Mouse (Mus musculus) hindbrain, embryonic 12.5 days (tissue): ENCODE data around the gene Rps6ka3. TPM values are rescaled to one million over a fixed set of nuclear protein-coding genes. Genes with fewer than 3 reads are reported as not detected.

Experiments used
- ATAC-seq: fragments of 200-750 bp; cut with Nextera tagmentation; 2 replicates; pipeline ENCODE4 v1.8.0; 2017; ENCODE audit warnings: moderate TSS enrichment; ENCODE audit not compliant: low FRiP score
- H3K27ac ChIP-seq: fragments of 300-500 bp; sonication (generic); 2 replicates; pipeline ENCODE4 v1.5.1; 2016; ENCODE audit warnings: mild to moderate bottlenecking
- H3K27me3 ChIP-seq: fragments of 300-500 bp; sonication (generic); 2 replicates; pipeline ENCODE4 v1.6.1; 2016; ENCODE audit warnings: mild to moderate bottlenecking
- H3K36me3 ChIP-seq: fragments of 300-500 bp; sonication (generic); 2 replicates; pipeline ENCODE4 v1.6.1; 2016; ENCODE audit warnings: mild to moderate bottlenecking
- H3K4me1 ChIP-seq: fragments of 300-500 bp; sonication (generic); 2 replicates; pipeline ENCODE4 v1.6.1; 2016
- H3K4me2 ChIP-seq: fragments of 300-500 bp; sonication (generic); replicated peaks from 2 replicates; pipeline ENCODE4 v1.6.1; 2016; ENCODE audit warnings: mild to moderate bottlenecking
- H3K4me3 ChIP-seq: fragments of 300-500 bp; sonication (generic); 2 replicates; pipeline ENCODE4 v1.5.1; 2016; ENCODE audit warnings: mild to moderate bottlenecking
- H3K9ac ChIP-seq: fragments of 300-500 bp; sonication (generic); 2 replicates; pipeline ENCODE4 v1.6.1; 2016; ENCODE audit warnings: mild to moderate bottlenecking, moderate library complexity
- H3K9me3 ChIP-seq: fragments of 300-500 bp; sonication (generic); replicated peaks from 2 replicates; pipeline ENCODE4 v1.6.1; 2016; ENCODE audit warnings: mild to moderate bottlenecking
- WGBS: fragments of 180-500 bp; shearing (Covaris S2); methylation state at CpG from one replicate; pipeline ENCODE4 v1.1.7; 2016; 5-methylcytosine and 5-hydroxymethylcytosine counted together
- polyA plus RNA-seq: library from polyadenylated mRNA; unstranded; fragments of >200 nt; fragmentation: Nextera tagmentation; extraction: Ambion mirVana; gene quantifications from 2 replicates; pipeline ENCODE4 v1.2.1, GENCODE M21; 2016

The Rps6ka3 gene
- polyA plus RNA-seq, 1 experiment from 2014 or later: 5.2 TPM

- Histone ChIP-seq H3K9me3 (no peaks in the 10 kb centered on the region), H3K36me3 (no peaks in the 10 kb centered on the region), H3K27me3 (0 out of 2 replicates have a peak, but pooled peaks cover 10% of the 10 kb centered on the region), H3K4me2 (peak overlapping the region; percentile 60), H3K27ac (peak overlapping the region; percentile 93), H3K4me3 (peak overlapping the region; percentile 58), H3K4me1 (0 out of 2 replicates have a peak, but pooled peaks cover 3% of the 10 kb centered on the region), H3K9ac (peak overlapping the region; percentile 77)
- peak; percentile 98 for ATAC-seq
- WGBS: 19% methylated on average over 35 of the region's 71 CpGs
These were observed 45.2 kb downstream of the Rps6ka3 start for GRCm38 (mm10) chrX:159255123-159255978.

DNA sequence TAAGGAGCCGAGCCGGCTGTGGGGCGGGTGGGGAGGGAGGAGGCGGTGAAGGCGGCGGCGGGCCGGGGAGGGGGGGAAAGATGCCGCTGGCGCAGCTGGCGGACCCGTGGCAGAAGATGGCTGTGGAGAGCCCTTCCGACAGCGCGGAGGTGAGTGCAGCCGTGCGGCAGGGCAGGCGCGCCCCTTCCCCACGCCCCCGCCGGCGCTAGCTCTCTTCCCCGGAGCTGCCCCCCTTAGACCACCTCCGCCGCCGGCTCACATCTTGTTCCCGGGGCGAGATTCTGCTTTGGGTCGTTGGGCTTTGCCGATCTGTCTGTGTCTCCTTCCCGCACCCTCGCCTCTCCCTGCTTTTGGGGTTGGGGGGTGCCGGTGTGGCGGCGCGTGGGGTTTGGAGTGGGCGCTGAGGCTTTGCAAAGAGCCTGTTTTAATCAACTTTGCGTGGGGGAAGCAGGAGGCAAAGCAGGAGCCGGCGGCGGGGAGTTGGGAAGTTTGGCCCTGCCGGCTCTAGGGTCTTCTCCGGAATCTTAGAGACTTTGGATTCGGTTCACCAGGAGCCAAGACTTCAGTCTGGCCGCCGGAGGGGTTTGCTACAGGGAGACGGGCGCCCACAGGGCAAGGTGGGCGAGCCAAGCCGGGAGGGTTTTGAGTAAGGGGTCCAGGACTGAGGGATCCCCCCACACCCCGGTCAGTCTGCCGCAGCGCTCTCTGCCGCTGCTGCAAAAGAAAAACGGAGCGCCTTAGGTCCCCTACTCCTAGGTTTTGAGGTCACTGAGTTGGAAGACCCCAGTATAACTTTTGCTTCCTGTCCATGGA lies 46.1 kb downstream of the Rps6ka3 start:
- ATAC-seq: peak; percentile 55; the same call in 1 of the 2 replicates
- 0 out of 2 replicates have a peak, but pooled peaks cover 10% of the 10 kb centered on the region for H3K27me3 ChIP-seq
- H3K9me3 ChIP-seq: no peaks in the 10 kb centered on the region
- H3K4me1 ChIP-seq: 0 out of 2 replicates have a peak, but pooled peaks cover 3% of the 10 kb centered on the region
- H3K4me2 ChIP-seq: peak overlapping the region; percentile 60
- H3K9ac ChIP-seq: peak overlapping the region; percentile 77
- H3K27ac ChIP-seq: peak overlapping the region; percentile 93
- 21% methylated on average over 27 of the region's 57 CpGs for WGBS
- H3K36me3 ChIP-seq: no peaks in the 10 kb centered on the region
- peak overlapping the region; percentile 58 for H3K4me3 ChIP-seq

DNA sequence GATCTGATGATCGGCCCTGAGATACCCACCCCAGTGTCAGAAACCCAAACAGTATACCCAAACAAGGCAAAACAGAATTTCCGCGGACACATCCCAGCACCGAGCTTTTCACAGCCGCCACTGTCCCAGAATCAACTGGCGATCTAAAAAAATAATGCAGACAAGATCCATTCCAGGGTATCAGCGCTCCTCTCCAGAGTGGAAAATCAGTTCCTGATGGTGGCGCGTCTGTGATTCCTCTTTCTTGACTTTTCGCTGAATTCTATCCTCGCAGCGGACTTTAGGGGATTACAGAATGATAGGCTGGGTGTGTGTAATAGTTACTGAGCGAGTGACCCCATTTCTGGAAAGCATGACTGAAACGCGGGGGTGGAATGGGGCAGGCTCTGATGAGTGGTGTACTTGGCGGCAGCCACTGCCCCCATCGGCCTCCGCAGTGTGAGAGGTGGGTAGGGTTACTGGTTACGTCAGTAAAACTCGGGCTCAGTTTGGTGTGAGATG lies 46.9 kb downstream of the Rps6ka3 start:
- H3K9me3 ChIP-seq: no peaks in the 10 kb centered on the region
- peak overlapping the region; percentile 60 for H3K4me2 ChIP-seq
- ATAC-seq: no peak
- H3K4me1 ChIP-seq: 0 out of 2 replicates have a peak, but pooled peaks cover 3% of the 10 kb centered on the region
- 0 out of 2 replicates have a peak, but pooled peaks cover 10% of the 10 kb centered on the region for H3K27me3 ChIP-seq
- no peaks in the 10 kb centered on the region for H3K36me3 ChIP-seq
- peak overlapping the region; percentile 77 for H3K9ac ChIP-seq
- H3K27ac ChIP-seq: peak overlapping the region; percentile 93; the same call in 1 of the 2 replicates
- peak overlapping the region; percentile 58 for H3K4me3 ChIP-seq
- 16% methylated on average over 20 of the region's 20 CpGs for WGBS

DNA sequence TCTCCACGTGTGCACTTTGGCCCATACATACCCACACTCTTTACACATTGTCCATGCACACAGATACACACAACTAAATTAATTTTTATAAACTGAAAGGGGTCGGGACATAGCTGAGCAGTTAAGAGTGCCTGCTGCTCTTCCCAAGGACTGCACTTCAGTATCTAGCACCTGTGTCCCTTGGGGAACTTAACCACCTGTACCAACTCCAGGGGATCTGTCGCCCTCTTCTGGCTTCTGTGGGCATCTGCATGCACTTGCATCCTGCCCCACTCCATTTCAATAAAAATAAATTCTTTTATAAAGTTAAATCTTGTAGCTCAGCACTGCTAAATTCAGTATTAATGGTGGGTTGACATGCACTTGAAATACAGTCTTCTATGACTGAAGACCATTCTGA lies 54.6 kb downstream of the Rps6ka3 start:
- H3K9ac ChIP-seq: no peak overlapping the region
- ATAC-seq: no peak
- no peaks in the 10 kb centered on the region for H3K36me3 ChIP-seq
- H3K27ac ChIP-seq: no peak overlapping the region
- no peaks in the 10 kb centered on the region for H3K27me3 ChIP-seq
- WGBS: 27% methylated on average over 3 of the region's 3 CpGs
- H3K4me3 ChIP-seq: no peak overlapping the region
- no peaks in the 10 kb centered on the region for H3K4me1 ChIP-seq
- H3K4me2 ChIP-seq: no peak overlapping the region
- H3K9me3 ChIP-seq: no peaks in the 10 kb centered on the region

DNA sequence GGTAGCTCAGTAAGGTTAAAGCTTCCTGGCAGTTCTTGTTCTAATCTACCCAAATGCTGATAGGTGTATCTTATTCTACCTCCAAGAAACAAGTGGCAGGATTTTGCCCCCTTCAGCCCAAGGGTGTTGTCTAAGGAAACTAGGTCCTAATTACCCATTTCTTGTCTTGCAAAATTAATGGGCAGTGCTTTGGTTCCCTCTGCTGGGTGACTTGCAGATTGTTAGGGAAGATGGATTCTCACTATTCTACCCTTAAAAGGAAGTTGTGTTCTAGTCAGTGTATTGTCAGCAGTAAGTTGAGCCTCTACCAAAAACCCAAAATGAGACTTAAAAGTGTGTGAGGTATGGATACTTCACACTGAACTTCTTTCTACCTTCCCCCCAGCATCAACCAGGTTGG lies 59.0 kb downstream of the Rps6ka3 start:
- no peak for ATAC-seq
- Histone ChIP-seq H3K36me3 (no peaks in the 10 kb centered on the region), H3K4me3 (no peak overlapping the region), H3K27ac (no peak overlapping the region), H3K4me2 (no peak overlapping the region), H3K9me3 (no peaks in the 10 kb centered on the region), H3K27me3 (no peaks in the 10 kb centered on the region), H3K9ac (no peak overlapping the region), H3K4me1 (no peaks in the 10 kb centered on the region)

DNA sequence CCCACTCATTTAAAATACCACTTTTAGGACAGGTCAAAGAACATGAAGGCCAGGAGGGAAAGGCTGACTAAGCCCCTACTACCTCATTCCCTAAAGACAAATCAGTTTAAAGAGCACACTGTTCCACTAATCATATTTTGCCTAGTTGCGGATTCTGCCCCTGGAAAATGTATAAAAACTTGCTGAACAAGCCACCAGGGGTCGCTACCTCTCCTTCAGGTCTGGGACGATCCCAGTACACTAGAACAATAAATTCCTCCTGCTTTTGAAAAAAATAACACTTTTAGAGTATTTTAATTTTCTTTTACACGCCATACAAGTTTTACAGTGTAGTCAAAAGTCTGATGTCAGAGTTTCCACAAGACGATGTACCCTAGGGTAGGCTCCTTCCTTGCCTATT lies 76.7 kb downstream of the Rps6ka3 start:
- H3K9ac ChIP-seq: no peak overlapping the region
- H3K4me2 ChIP-seq: no peak overlapping the region
- no peaks in the 10 kb centered on the region for H3K4me1 ChIP-seq
- ATAC-seq: no peak
- H3K9me3 ChIP-seq: no peaks in the 10 kb centered on the region
- H3K27ac ChIP-seq: no peak overlapping the region
- H3K27me3 ChIP-seq: no peaks in the 10 kb centered on the region
- WGBS: 68% methylated on average over 5 of the region's 5 CpGs
- no peak overlapping the region for H3K4me3 ChIP-seq
- no peaks in the 10 kb centered on the region for H3K36me3 ChIP-seq

DNA sequence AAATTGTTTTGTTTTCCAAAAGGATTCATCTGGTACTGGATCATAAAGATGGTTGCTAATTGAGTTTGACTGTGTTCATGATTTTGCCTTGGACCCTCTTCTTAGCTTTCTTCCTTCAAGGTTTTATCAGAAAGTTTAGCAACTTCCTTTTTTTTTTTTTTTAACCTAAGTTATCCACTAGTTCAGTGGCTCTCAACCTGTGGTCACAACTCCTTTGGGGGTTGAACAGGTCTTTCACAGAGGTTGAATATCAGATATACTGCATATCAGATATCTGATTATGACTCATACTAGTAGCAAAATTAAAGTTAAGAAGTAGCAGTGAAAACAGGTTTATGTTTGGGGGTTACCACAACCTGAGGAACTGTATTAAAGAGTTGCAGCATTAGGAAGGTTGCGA lies 85.8 kb downstream of the Rps6ka3 start:
- no peaks in the 10 kb centered on the region for H3K36me3 ChIP-seq
- no peak overlapping the region for H3K27ac ChIP-seq
- no peaks in the 10 kb centered on the region for H3K27me3 ChIP-seq
- no peak for ATAC-seq
- 90% methylated on average over 1 of the region's 1 CpGs for WGBS
- no peak overlapping the region for H3K4me3 ChIP-seq
- H3K4me2 ChIP-seq: no peak overlapping the region
- H3K9me3 ChIP-seq: no peaks in the 10 kb centered on the region
- no peaks in the 10 kb centered on the region for H3K4me1 ChIP-seq
- H3K9ac ChIP-seq: no peak overlapping the region

GRCm38 (mm10) chrX:159302349-159303311 lies 92.5 kb downstream of the Rps6ka3 start:
- H3K9ac ChIP-seq: no peak overlapping the region
- H3K27me3 ChIP-seq: no peaks in the 10 kb centered on the region
- H3K36me3 ChIP-seq: no peaks in the 10 kb centered on the region
- 82% methylated on average over 11 of the region's 11 CpGs for WGBS
- H3K4me1 ChIP-seq: no peaks in the 10 kb centered on the region
- no peak overlapping the region for H3K27ac ChIP-seq
- no peaks in the 10 kb centered on the region for H3K9me3 ChIP-seq
- H3K4me3 ChIP-seq: no peak overlapping the region
- no peak overlapping the region for H3K4me2 ChIP-seq
- ATAC-seq: no peak

DNA sequence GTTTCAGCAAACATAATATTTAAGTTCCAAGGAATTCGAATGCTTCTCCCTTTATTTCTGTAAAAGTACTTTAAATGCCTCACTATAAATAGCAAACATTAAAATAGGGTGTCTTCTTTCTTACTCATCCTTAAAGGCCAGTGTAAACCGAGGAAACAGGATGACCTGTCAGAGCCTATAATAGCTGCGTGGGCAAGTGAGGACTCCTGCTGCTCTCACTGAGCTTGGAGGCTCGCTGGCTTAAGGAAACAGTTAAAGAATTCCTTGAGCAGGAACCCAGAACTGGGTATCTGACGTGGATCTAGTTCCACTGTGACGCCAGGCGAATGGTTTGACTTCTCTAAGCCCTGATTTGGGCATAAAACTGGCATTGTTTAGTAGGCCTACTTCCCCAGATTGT lies 105.2 kb downstream of the Rps6ka3 start:
- H3K27me3 ChIP-seq: no peaks in the 10 kb centered on the region
- WGBS: 68% methylated on average over 7 of the region's 7 CpGs

DNA sequence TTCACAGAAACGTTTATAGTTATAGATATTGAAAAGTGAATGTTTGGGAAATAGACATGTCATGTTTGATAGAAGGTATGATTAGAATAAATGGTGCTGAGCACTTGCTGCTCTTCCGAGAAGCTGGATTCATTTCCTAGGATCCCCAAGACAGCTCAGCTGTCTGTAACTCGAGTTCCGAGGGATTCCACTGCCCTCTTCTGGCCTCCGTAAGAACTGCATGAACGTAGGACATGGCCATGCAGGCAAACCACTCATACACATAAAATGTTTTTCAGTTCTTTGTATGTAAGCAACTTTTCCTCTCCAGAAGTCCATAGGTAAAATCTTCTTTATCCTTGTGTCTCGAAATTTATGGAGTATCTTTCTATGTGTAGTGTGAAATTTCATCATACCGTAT lies 111.2 kb downstream of the Rps6ka3 start:
- no peak overlapping the region for H3K9ac ChIP-seq
- no peaks in the 10 kb centered on the region for H3K4me1 ChIP-seq
- no peaks in the 10 kb centered on the region for H3K36me3 ChIP-seq
- H3K4me2 ChIP-seq: no peak overlapping the region
- no peak overlapping the region for H3K27ac ChIP-seq
- H3K4me3 ChIP-seq: no peak overlapping the region
- no peaks in the 10 kb centered on the region for H3K27me3 ChIP-seq
- no peaks in the 10 kb centered on the region for H3K9me3 ChIP-seq
- 28% methylated on average over 8 of the region's 8 CpGs for WGBS
- ATAC-seq: no peak

More for the DNA sequence above, 105.2 kb downstream of the Rps6ka3 start:
- no peak overlapping the region for H3K4me3 ChIP-seq
- H3K9me3 ChIP-seq: no peaks in the 10 kb centered on the region
- no peak overlapping the region for H3K9ac ChIP-seq
- H3K4me2 ChIP-seq: no peak overlapping the region
- no peak for ATAC-seq
- no peak overlapping the region for H3K27ac ChIP-seq
- H3K36me3 ChIP-seq: no peaks in the 10 kb centered on the region
- H3K4me1 ChIP-seq: no peaks in the 10 kb centered on the region

DNA sequence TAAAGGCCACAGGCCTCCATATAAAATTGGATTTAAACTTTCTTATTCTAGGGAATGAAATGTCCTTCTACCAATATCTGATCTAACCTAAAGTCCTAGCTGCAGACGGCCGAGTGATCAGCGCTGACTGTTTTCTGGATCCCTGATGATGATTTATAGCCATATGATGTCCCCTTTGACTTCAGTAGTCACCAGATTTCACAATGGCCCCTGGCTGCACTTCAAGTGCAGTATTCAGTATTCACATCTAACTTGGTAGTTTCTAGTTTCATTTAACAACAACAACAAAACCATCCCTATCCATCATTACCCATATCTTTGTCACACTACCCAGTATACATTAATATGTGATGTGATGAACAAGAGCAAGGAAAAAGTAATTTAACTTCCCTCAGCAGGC lies 154.4 kb downstream of the Rps6ka3 start:
- Histone ChIP-seq H3K27ac (no peak overlapping the region), H3K9ac (no peak overlapping the region), H3K4me1 (no peaks in the 10 kb centered on the region), H3K9me3 (no peaks in the 10 kb centered on the region), H3K27me3 (no peaks in the 10 kb centered on the region), H3K36me3 (peaks cover 10% of the 10 kb centered on the region), H3K4me2 (no peak overlapping the region), H3K4me3 (no peak overlapping the region)
- ATAC-seq: no peak
- WGBS: 89% methylated on average over 3 of the region's 3 CpGs
